Mouse (Mus musculus) urinary bladder, postnatal 4 days (tissue): Measurements from ENCODE around the gene Bex1.
"Not testable (repeated sequence)": the region's sequence is repeated elsewhere in the genome, so short reads cannot be mapped to it uniquely, and the experiment has no call there.

Experiments used
- DNase-seq, 2 experiments: peaks; one replicate each; pipeline ENCODE4 v3.0.0; 2021 to 2022; ENCODE audit warnings: low spot score in 2 of 2

The Bex1 gene

GRCm38 (mm10) chrX:136214729-136215677 lies at the start of gene Bex1, which contains the start of gene Tceal7:
Gene Bex1, minus strand, starts transcription at chrX:136215513.
Gene Tceal7, plus strand, starts transcription at chrX:136214779.
- DNase-seq = not testable (repeated sequence)

GRCm38 (mm10) chrX:136252023-136252729 lies 36.9 kb upstream of the Bex1 start:
- no peak for DNase-seq

GRCm38 (mm10) chrX:136249671-136250070 lies 34.4 kb upstream of the Bex1 start:
- DNase-seq = no peak

GRCm38 (mm10) chrX:136248811-136249210 lies 33.5 kb upstream of the Bex1 start:
- DNase-seq = no peak

- DNase-seq = no peak
Observed at GRCm38 (mm10) chrX:136245521-136246071, 30.3 kb upstream of the Bex1 start.

DNA sequence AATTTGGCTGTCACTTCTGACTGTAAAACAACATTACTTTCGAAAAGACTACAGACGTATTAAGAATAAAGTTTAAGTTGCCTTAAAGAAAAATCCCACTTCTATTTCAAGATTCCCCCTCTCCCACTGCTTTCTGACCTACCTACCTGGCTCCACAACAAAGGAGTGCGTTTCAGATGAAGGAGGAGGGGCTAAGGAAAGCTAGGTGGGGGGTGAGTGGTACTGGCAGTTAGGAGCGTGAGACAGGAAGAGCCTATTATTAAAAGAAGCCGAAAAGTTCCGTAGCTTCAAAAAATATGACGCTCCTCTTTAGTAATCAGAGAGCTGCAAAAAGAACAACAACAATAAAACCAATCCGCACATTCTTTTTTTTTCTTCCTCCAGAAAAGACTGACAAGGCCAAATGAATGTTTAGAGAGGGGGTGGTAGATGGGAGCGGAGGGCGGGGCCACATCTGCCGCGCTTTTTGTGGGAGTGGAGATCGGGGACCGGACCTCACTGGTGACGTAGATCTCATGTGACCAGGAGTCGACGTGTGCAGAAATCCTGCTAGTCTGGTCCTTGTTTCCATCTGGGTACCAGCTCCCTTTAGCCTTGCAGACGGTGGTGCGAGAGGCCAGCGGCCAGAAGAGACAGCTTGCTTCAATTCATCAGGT lies 29.4 kb upstream of the Bex1 start, which contains the start of gene Tceal9:
Gene Tceal9 (plus strand): TSS at position 506 of the 656 bp plus-strand sequence.
- DNase-seq = peak; percentile 66 to 75

DNA sequence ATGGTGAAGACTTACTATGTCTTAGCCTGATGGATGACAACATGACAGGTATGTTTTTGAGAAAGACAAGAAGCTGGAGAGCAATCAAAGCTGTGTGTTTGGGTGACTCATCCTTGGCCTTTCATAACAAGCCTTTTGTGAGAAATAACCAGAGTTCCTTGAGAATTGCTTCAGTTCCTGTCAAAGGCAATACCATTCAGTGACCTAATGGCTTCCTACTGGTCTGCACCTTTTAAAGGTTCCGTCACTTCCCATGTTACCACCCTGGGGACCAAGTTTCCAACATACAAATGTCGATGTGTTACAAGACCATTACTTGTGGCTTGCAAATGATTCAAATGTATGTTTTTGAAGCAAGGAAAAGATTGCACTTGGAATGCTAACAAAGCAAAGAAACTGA lies 27.9 kb upstream of the Bex1 start:
- no peak for DNase-seq

GRCm38 (mm10) chrX:136238118-136238517 lies 22.8 kb upstream of the Bex1 start:
- no peak for DNase-seq

GRCm38 (mm10) chrX:136227768-136228167 lies 12.5 kb upstream of the Bex1 start:
- no peak for DNase-seq

- DNase-seq = no peak
Observed at GRCm38 (mm10) chrX:136223714-136224113, 8.4 kb upstream of the Bex1 start.

DNA sequence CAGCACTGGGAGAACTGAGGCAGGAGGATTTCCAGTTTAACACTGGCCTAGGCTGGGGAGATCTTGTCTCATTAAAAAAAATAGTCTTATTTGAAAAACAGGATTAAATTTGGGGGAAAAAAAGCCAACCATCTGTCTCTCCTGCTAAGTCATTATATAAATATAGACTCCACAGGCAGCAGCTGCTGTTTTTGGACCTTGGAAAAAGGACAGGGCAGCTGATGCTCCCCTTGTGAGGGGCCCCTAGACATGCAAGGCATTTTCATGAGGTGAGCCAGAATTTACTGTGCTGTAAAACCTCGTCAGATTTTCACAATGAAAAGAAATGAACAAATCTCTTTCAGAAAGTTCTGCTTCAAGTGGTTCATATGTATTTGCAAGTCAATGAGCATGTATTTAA lies 990 bp upstream of the Bex1 start:
- no peak for DNase-seq

- no peak for DNase-seq
Observed at GRCm38 (mm10) chrX:136213396-136213795, 1.9 kb downstream of the Bex1 start.

DNA sequence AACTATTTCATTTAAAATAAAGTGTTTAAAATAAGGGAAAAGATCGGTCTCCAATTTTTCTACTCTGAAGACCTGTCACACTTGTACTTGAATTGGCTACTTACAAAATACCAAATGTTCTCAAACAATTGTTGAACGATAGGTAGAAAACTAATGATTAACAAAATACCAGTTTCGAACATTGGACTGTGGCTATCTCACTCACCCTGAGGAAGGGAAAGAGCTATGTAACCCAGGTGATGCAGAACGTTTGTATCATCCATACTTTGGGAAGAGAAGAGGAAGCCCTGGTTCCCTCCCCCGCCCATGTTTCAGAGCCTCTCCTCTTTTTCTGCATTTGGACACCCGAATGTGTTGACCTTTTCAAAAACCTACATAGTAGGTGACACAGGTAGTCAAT lies 10.9 kb downstream of the Bex1 start:
- DNase-seq = no peak

DNA sequence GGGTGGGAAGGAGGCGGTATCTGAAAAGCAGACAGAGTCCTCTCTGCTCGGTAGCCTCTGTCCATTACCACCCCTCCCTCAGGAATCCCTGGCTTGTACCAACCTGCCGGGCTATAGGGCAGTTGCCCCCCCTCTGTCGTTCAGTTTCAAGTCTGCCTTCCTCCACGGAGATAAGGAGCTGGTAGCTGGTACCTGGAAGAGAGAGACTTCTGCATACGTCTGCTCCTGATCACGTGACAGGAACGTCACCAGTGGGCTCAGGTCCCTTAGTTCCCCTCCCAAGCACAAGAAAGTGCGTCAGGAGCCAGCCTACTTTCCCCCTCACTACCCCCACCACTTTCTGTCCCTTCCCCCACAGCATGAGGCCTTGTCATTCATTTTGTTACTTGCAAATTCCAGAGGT lies 11.6 kb downstream of the Bex1 start, which contains the start of gene Tceal5:
Gene Tceal5 (minus strand): TSS at position 213 of the 403 bp plus-strand sequence.
- peak in 1 of 2 experiments; percentile 16 for DNase-seq

GRCm38 (mm10) chrX:136203257-136203656 lies 12.1 kb downstream of the Bex1 start:
- no peak for DNase-seq

GRCm38 (mm10) chrX:136196873-136197272 lies 18.4 kb downstream of the Bex1 start:
- no peak for DNase-seq

DNA sequence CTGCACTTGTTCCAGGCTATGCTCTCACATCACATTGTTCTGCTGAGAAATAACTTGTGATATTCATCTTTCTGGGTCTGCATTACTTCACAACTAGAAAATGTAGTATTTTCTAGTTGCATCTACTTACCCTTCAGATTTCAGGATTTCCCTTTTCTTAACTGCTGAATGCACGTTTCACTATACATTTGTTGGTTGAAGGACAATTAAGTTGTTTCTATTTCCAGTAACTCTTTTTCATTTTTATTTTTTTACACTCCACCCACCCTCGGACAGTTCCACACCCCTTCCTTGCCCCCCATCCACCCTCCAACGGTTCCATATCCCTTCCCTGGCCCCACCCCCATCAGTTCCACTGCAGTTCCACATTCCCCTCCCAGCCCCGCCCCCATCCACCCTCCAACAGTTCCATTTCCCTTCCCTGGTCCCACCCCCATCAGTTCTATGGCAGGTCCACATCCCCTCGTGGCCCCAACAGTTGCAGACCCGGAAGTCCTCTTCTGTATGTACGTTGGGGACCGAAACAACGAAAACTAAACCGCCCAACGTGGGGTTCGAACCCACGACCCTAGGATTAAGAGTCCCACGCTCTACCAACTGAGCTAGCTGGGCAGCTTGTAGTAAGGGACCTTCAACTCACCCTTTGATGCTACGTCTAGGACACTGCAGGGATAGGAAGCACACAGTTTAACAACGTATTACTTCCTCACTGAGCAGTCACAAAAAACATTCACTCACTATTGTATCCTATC lies 19.9 kb downstream of the Bex1 start:
- DNase-seq = no peak

GRCm38 (mm10) chrX:136183107-136183506 lies 32.2 kb downstream of the Bex1 start:
- no peak for DNase-seq

DNA sequence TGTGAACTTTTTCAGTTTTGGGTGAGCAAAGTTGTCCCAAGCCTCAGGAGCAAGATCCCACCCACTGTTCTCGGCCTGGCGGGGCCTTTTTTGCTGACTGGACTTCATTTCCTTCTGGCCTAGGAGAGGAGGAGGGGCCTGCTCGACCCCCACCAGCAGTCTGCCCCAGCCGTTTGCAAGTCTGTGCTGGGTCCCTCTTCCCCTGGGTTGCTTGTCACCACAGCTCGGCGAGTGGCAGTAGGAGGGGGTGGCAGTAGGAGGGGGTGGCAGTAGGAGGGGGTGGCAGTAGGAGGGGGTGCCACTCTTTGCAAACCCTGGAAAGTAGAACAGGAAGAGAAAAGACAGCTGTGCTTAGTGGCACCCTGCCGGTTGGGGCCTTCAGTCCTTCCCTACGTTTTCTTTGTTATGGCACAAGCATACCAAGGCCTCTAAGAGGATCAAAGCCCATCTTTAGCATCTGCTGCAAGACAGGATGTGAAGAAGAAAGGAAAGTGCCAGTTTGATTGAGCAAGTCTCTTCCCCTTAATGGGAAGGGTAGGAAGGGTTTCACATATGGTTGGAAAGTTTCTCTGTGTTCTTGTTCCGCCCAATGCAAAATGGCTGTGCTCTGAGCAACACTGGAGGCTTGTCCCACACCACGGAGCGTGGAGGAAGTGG lies 34.3 kb downstream of the Bex1 start:
- no peak for DNase-seq

DNA sequence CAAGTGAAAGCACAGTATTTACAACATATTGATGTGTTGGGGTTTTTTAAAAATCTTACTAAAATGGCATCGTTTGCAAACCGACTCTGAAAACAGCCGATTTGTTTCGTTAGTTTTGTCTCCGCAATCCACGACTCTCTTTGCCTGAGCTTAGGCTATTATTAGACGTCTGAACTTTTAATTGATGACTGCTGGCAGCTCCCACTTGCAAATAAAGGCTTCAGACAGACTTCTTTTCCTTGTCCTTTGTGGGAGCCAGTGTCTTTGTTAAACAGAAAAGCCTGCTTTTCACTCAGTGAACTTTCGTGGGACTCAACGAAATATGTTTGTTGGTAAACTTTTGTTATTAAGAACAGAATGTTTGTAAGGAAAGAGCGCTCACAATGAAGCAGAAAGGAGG lies 42.5 kb downstream of the Bex1 start:
- DNase-seq = no peak
